Mouse (Mus musculus) brain, embryonic 18.5 days (tissue): ENCODE measurements around the gene Mmp19.
"Not testable (repeated sequence)": the region's sequence is repeated elsewhere in the genome, so short reads cannot be mapped to it uniquely, and the experiment has no call there.

Experiments used
- DNase-seq: peaks from one replicate; pipeline ENCODE4 v3.0.0-alpha.2; 2012; ENCODE audit warnings: low read depth, low spot score

Gene Mmp19

DNA sequence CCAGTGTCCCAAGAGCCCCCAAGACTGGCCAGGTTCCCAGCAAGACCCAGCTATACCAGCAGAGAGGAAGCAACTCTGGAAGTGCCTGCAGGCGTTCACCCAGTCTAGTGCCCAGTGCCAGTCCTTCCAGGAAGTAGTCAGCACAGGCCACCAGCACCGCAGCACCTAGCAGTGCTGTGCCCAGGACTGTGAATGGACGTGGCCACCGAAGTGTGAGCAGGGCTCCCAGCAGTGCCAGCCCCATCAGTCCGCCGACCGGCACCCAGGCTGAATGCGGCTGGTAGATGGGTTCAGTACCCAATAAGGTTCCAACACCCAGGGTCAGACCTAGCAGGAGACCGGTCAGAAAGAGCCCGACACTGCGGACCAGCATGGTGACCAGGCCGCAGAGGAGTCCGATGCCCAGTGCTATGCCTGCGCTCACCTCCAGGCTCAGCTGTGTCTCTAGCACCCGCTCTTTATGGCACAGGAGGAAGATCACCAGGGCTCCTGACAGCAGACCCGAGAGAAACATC lies 11.3 kb downstream of the Mmp19 start:
- DNase-seq: no peak

DNA sequence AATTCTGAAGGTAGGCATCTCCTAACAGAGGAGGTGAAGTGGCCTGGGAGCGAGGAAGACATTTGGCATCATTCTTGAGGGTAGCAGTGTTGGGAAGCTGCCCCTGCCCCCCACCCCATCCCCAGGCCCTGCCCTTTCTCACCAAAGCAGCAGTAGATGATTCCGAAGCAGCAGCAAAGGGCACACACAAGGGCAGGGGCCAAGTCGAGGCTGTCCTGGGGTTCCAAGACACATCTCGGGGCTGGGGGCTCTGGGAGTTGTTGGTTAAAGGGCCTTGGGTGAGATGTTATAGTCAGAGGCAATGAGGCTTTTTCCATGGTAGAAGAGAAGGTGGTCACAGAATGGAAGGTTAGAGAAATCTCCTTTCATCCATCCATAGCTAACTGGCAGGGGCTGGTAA lies 12.2 kb downstream of the Mmp19 start:
- no peak for DNase-seq

GRCm38 (mm10) chr10:128803361-128803760 lies 12.7 kb downstream of the Mmp19 start:
- no peak for DNase-seq

DNA sequence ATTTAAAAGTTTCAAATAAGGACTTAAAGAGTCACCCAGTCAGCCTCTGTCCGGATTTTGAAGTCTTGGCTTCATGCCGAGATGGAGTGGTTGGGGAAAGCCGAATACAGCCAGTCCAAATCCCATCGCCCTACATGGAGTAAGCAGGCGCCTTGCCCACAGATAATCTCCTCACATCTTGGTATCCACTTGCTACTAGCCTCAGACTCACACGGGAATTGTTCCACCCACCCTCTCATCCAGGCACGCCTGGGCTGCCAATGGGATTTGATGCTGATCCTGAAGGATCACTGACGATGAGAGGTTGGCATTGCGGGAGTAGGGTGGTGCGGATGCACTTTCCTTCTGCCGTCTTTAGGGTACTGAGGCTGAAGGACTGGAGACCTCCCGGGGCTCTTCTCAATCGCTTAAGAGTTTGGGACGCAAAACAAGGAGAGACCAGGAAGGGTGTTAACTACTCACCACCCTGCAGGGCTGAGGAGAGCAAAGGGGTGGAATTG lies 13.1 kb downstream of the Mmp19 start, which contains the start of gene Dnajc14:
Dnajc14 (plus strand) TSS at position 292 of the 500 bp plus-strand sequence.
- peak; percentile 42 for DNase-seq

- peak; percentile 80 for DNase-seq
Measured at GRCm38 (mm10) chr10:128804271-128805091, 13.8 kb downstream of the Mmp19 start, which contains the start of gene Tmem198b. Gene Tmem198b (minus strand): TSS chr10:128804370.

GRCm38 (mm10) chr10:128805092-128806000 lies 14.6 kb downstream of the Mmp19 start:
- DNase-seq: peak; percentile 97

GRCm38 (mm10) chr10:128806086-128806485 lies 15.4 kb downstream of the Mmp19 start:
- no peak for DNase-seq

DNA sequence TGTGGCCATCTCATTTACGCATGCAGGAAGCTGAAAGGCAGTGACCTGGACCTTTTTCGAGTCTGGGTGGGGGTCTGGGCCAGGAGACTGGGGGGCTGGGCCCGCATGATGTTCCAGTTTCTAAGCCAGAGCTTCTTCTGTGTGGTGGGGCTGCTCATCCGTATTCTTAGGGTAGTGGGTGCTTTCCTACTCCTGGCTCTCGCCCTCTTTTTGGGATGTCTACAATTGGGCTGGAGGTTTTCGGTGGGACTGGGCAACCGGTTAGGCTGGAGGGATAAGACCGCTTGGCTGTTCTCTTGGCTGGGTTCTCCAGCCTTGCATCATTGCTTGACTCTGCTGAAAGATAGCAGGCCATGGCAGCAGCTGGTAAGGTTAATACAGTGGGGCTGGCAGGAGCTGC lies 16.3 kb downstream of the Mmp19 start:
- DNase-seq: no peak

- no peak for DNase-seq
Measured at GRCm38 (mm10) chr10:128817033-128817432, 26.3 kb downstream of the Mmp19 start, which contains the start of gene Sarnp. Gene Sarnp (plus strand): TSS chr10:128817333.

DNA sequence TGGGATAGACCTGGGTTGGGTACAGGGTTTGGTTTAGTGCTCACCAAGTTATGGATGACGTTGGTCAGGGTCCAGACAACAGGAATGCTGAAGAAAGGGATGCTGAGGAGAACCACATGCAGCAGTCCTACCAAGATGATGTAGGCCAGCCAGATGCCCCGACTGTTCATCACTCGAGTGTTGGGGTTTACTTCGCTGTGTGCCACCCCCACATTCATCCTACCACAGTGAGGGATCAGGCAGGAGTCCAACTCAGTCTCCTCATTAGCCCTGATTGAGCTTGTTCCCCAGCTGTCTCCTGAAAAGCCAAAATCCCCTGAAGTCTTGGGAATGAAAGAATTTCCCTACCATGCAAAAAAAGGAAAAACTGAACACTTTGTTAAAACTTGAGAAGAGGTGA lies 29.5 kb downstream of the Mmp19 start:
- DNase-seq: no peak

GRCm38 (mm10) chr10:128821358-128822056 lies 30.8 kb downstream of the Mmp19 start, which contains the start of gene Ormdl2:
Gene Ormdl2 (minus strand): TSS chr10:128821645.
- peak; percentile 98 for DNase-seq

- no peak for DNase-seq
Measured at GRCm38 (mm10) chr10:128822135-128822534, 31.4 kb downstream of the Mmp19 start.

DNA sequence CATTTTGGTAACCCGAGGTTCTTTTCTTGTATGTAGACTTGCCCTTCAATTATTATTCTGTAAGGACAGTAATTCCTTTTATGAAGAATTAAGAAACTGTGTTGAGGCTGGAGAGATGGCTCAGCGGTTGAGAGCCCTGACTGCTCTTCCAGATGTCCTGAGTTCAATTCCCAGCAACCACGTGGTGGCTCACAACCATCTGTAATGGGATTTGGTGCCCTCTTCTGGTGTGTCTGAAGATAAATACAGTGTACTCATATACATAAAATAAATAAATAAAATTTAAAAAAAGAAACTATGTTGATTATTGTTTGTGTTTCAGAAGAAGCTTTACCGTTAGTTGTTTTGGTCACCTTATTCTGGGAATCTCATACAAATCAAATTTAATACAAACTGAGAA lies 32.4 kb downstream of the Mmp19 start:
- not testable (repeated sequence) for DNase-seq

- DNase-seq: no peak
Measured at GRCm38 (mm10) chr10:128823821-128824220, 33.1 kb downstream of the Mmp19 start.

- no peak for DNase-seq
Measured at GRCm38 (mm10) chr10:128837400-128837799, 46.7 kb downstream of the Mmp19 start.

GRCm38 (mm10) chr10:128839434-128839833 lies 48.7 kb downstream of the Mmp19 start:
- no peak for DNase-seq

- no peak for DNase-seq
Measured at GRCm38 (mm10) chr10:128840612-128841011, 49.9 kb downstream of the Mmp19 start.

GRCm38 (mm10) chr10:128843260-128843659 lies 52.5 kb downstream of the Mmp19 start:
- no peak for DNase-seq

- DNase-seq: peak; percentile 3
Measured at GRCm38 (mm10) chr10:128845516-128845915, 54.8 kb downstream of the Mmp19 start.

GRCm38 (mm10) chr10:128846664-128847063 lies 56.0 kb downstream of the Mmp19 start:
- DNase-seq: no peak

DNA sequence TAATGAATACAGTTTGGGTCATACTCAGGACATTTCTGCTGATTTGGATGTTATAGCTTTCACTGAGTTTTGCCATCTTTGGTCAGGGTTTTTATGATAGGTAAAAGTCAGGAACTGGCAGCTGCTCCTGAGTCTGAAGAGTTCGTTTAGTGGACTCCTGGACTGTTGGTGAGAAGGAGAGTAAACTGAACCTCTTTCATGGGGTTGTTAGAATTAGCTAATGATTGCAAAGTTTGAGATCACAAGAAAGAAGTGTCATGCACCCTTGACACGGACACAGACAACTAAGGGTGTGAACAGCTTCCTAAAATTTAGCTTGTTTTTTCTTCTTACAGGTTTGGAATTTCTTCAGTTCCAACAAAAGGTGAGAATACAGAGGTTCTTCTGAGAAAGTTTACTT lies 57.7 kb downstream of the Mmp19 start:
- no peak for DNase-seq
